Comparison of ENCODE assay signal across 12 mouse cellular contexts in genomic region chr10:128938974-128939373, GRCm38 (mm10). TPM values are rescaled to one million over a fixed set of nuclear protein-coding genes. Genes with fewer than 3 reads are reported as not detected.
DNase-seq lines count a peak whose midpoint lies in the region; ATAC-seq and TF ChIP-seq lines count a peak whose summit lies in the region.
"Had no signal": no experiment of that assay in that cellular context is flagged by ENCODE, and none has a peak within 500 bp of the region (broad histone marks: within the 10 kb centered on the region; RNA-seq: fewer than 3 reads in every experiment).

No protein-coding gene starts in this region.

- H3K27ac ChIP-seq in kidney, adult 2 months (ENCODE audit: insufficient read depth, low read depth, low read length), result peak overlapping the region; percentile 26; the same call in 1 of the 2 replicates
- no peak overlapping the region for H3K27ac ChIP-seq in kidney, embryonic 14.5 days (ENCODE audit: low read depth, low read length)
- no peak overlapping the region for H3K27ac ChIP-seq in kidney, postnatal 0 days
- H3K27ac ChIP-seq: forebrain, embryonic 10.5 days; left cerebral cortex, adult 2 months; lung, embryonic 15.5 days had no signal

- no peak for TF ChIP-seq CTCF in kidney, adult 2 months (conservative IDR thresholded peaks at IDR 0.05; ENCODE audit: insufficient read depth, insufficient read length, low read depth, low read length)
- no peak for TF ChIP-seq CTCF in kidney, postnatal 0 days (IDR thresholded peaks at IDR 0.05; ENCODE audit: low read depth)

- no peaks in the 10 kb centered on the region for H3K9me3 ChIP-seq in kidney, embryonic 14.5 days (ENCODE audit: control insufficient read depth, low read length)
- H3K9me3 ChIP-seq in kidney, postnatal 0 days (replicated peaks; ENCODE audit: low read length), result no peaks in the 10 kb centered on the region
- H3K9me3 ChIP-seq: forebrain, embryonic 10.5 days; lung, embryonic 15.5 days had no signal

- 38% methylated on average over 5 of the region's 5 CpGs for whole genome bisulfite sequencing in kidney, adult 2 months
- 40% methylated on average over 5 of the region's 5 CpGs for WGBS in kidney, embryonic 14.5 days
- WGBS in kidney, postnatal 0 days, result 46% methylated on average over 5 of the region's 5 CpGs

- H3K9ac ChIP-seq in kidney, embryonic 14.5 days (ENCODE audit: low read depth, low read length), result no peak overlapping the region
- no peak overlapping the region for H3K9ac ChIP-seq in kidney, postnatal 0 days (ENCODE audit: low read depth, low read length)
- H3K9ac ChIP-seq: lung, embryonic 15.5 days had no signal

- H3K4me3 ChIP-seq in kidney, adult 2 months (ENCODE audit: insufficient read depth, low read depth, low read length), result no peak overlapping the region
- no peak overlapping the region for H3K4me3 ChIP-seq in kidney, embryonic 14.5 days (ENCODE audit: low read length)
- H3K4me3 ChIP-seq in kidney, postnatal 0 days (replicated peaks; ENCODE audit: low read depth, low read length), result no peak overlapping the region
- H3K4me3 ChIP-seq: forebrain, embryonic 10.5 days; left cerebral cortex, adult 2 months; lung, embryonic 15.5 days had no signal

- no peak for TF ChIP-seq POLR2A in kidney, adult 2 months (IDR thresholded peaks at IDR 0.05; ENCODE audit: low read depth, low read length)

- H3K4me2 ChIP-seq in kidney, embryonic 14.5 days (replicated peaks; ENCODE audit: low read depth, low read length), result no peak overlapping the region
- H3K4me2 ChIP-seq in kidney, postnatal 0 days (ENCODE audit: low read length), result no peak overlapping the region
- H3K4me2 ChIP-seq: lung, embryonic 15.5 days had no signal

- peaks cover 14% of the 10 kb centered on the region for H3K4me1 ChIP-seq in kidney, adult 2 months (ENCODE audit: control insufficient read depth, insufficient read depth, low read length)
- 0 out of 2 replicates have a peak, but pooled peaks cover 2% of the 10 kb centered on the region for H3K4me1 ChIP-seq in kidney, embryonic 14.5 days (ENCODE audit: control insufficient read depth, insufficient read depth, low read length)
- 0 out of 2 replicates have a peak, but pooled peaks cover 3% of the 10 kb centered on the region for H3K4me1 ChIP-seq in kidney, postnatal 0 days (replicated peaks; ENCODE audit: insufficient read depth, low read length)

- no peaks in the 10 kb centered on the region for H3K36me3 ChIP-seq in kidney, adult 2 months (ENCODE audit: control insufficient read depth, insufficient read depth, low read length)
- no peaks in the 10 kb centered on the region for H3K36me3 ChIP-seq in kidney, embryonic 14.5 days (ENCODE audit: control insufficient read depth, insufficient read depth, low read length)
- H3K36me3 ChIP-seq in kidney, postnatal 0 days (ENCODE audit: insufficient read depth, low read length), result no peaks in the 10 kb centered on the region
- H3K36me3 ChIP-seq: forebrain, embryonic 10.5 days; lung, embryonic 15.5 days had no signal

- no peaks in the 10 kb centered on the region for H3K27me3 ChIP-seq in kidney, adult 2 months (replicated peaks; ENCODE audit: control insufficient read depth, insufficient read depth, low read length)
- peaks cover 25% of the 10 kb centered on the region for H3K27me3 ChIP-seq in kidney, embryonic 14.5 days (ENCODE audit: control insufficient read depth, insufficient read depth, low read length)
- H3K27me3 ChIP-seq in kidney, postnatal 0 days (ENCODE audit: insufficient read depth, low read length), result peaks cover 14% of the 10 kb centered on the region

- ATAC-seq in kidney, embryonic 14.5 days (ENCODE audit: low FRiP score, low TSS enrichment), result no peak
- ATAC-seq in kidney, postnatal 0 days (replicated peaks; ENCODE audit: low FRiP score, low read depth), result peak; percentile 59; the same call in 1 of the 2 replicates

- DNase-seq in cerebellum, adult 9-11 months, result peak; percentile 62
- no peak for DNase-seq in cerebellum, adult 8-10 months
- DNase-seq in kidney, adult 2 months, result peak; percentile 76
- DNase-seq in kidney, postnatal 0 days (ENCODE audit: low spot score), result no peak
- peak; percentile 32 for DNase-seq in skeletal muscle tissue, adult 2 months (ENCODE audit: low read depth, low spot score)
- no peak for DNase-seq in right cerebral cortex, adult 18-20 months
- DNase-seq in spleen, postnatal 36 days (ENCODE audit: low spot score in 2 of 2), result no peak

RNA-seq across cellular contexts. Expression of gene Itga7, which starts 5.4 kb away (rescaled TPM):
- 14.6 and 17.8 TPM in 2 replicates for polyA plus RNA-seq in kidney, adult 2 months (2012; rRNA removed)
- polyA plus RNA-seq in kidney, embryonic 14.5 days (2014; fragmentation: Nextera tagmentation; extraction: Ambion mirVana), result 0.77 and 1.3 TPM in 2 replicates
- polyA plus RNA-seq in kidney, postnatal 0 days (2015; fragmentation: Nextera tagmentation; extraction: Ambion mirVana), result 3.8 TPM in 2 replicates

RNA-seq across cellular contexts. Expression of gene Bloc1s1, which starts 15.1 kb away (rescaled TPM):
- polyA plus RNA-seq in kidney, adult 2 months (2012; rRNA removed), result 339 and 365 TPM in 2 replicates
- 219 and 258 TPM in 2 replicates for polyA plus RNA-seq in kidney, embryonic 14.5 days (2014; fragmentation: Nextera tagmentation; extraction: Ambion mirVana)
- 272 and 276 TPM in 2 replicates for polyA plus RNA-seq in kidney, postnatal 0 days (2015; fragmentation: Nextera tagmentation; extraction: Ambion mirVana)

RNA-seq across cellular contexts. Expression of gene Rdh5, which starts 16.3 kb away (rescaled TPM):
- polyA plus RNA-seq in kidney, adult 2 months (2012; rRNA removed), result 38.9 and 46.0 TPM in 2 replicates
- 14.5 and 15.7 TPM in 2 replicates for polyA plus RNA-seq in kidney, embryonic 14.5 days (2014; fragmentation: Nextera tagmentation; extraction: Ambion mirVana)
- polyA plus RNA-seq in kidney, postnatal 0 days (2015; fragmentation: Nextera tagmentation; extraction: Ambion mirVana), result 12.9 and 15.0 TPM in 2 replicates

RNA-seq across cellular contexts. Expression of gene Mettl7b, which starts 21.8 kb away (rescaled TPM):
- polyA plus RNA-seq in kidney, adult 2 months (2012; rRNA removed), result 234 and 269 TPM in 2 replicates
- polyA plus RNA-seq in kidney, embryonic 14.5 days (2014; fragmentation: Nextera tagmentation; extraction: Ambion mirVana), result 0.21 and 1.4 TPM in 2 replicates
- 59.9 and 69.3 TPM in 2 replicates for polyA plus RNA-seq in kidney, postnatal 0 days (2015; fragmentation: Nextera tagmentation; extraction: Ambion mirVana)
- polyA plus RNA-seq: forebrain, embryonic 10.5 days; hindbrain, embryonic 11.5 days; lung, embryonic 15.5 days had no signal

RNA-seq across cellular contexts. Expression of gene Cd63, which starts 38.2 kb away (rescaled TPM):
- polyA plus RNA-seq in kidney, adult 2 months (2012; rRNA removed), result 713 and 847 TPM in 2 replicates
- polyA plus RNA-seq in kidney, embryonic 14.5 days (2014; fragmentation: Nextera tagmentation; extraction: Ambion mirVana), result 479 and 521 TPM in 2 replicates
- polyA plus RNA-seq in kidney, postnatal 0 days (2015; fragmentation: Nextera tagmentation; extraction: Ambion mirVana), result 1,350 and 1,394 TPM in 2 replicates

Comparison
In these comparisons a context has a peak if more than half of its experiments do, and no peak if none do; other contexts are left out.
1. DNase-seq: peak in cerebellum, adult 9-11 months (single experiment), kidney, adult 2 months (single experiment) and skeletal muscle tissue, adult 2 months (single experiment); none in cerebellum, adult 8-10 months (single experiment), kidney, postnatal 0 days (single experiment), right cerebral cortex, adult 18-20 months (single experiment) and spleen, postnatal 36 days (0 of 2).